Mouse (Mus musculus) brain, embryonic 14.5 days (tissue): Measurements from ENCODE around the gene Nutf2.

Experiments used
- CTCF ChIP-seq: fragments of 200-500 bp; IDR thresholded peaks from 2 replicates; pipeline ENCODE4 v1.5.1; 2012; ENCODE audit warnings: inconsistent platforms, mild to moderate bottlenecking, moderate library complexity, borderline replicate concordance; ENCODE audit not compliant: insufficient read depth, insufficient read length; ENCODE audit errors: extremely low read depth
- POLR2A ChIP-seq: fragments of 200-500 bp; IDR thresholded peaks from 2 replicates; pipeline ENCODE4 v1.6.1; 2012; ENCODE audit warnings: mild to moderate bottlenecking, inconsistent platforms, borderline replicate concordance; ENCODE audit not compliant: poor library complexity, insufficient read depth, insufficient read length, severe bottlenecking; ENCODE audit errors: extremely low read depth

GRCm38 (mm10) chr8:105811061-105811460 lies 49.3 kb upstream of the Nutf2 start:
- TF ChIP-seq POLR2A (no peak), CTCF (no peak)
